Mouse (Mus musculus): ENCODE measurements around the gene Gm21488. TPM values are rescaled to one million over a fixed set of nuclear protein-coding genes. Genes with fewer than 3 reads are reported as not detected.
"Not testable (repeated sequence)": the region's sequence is repeated elsewhere in the genome, so short reads cannot be mapped to it uniquely, and the experiment has no call there.

Gene Gm21488
- polyA plus RNA-seq (2014; fragmentation: Nextera tagmentation; extraction: Ambion mirVana) = not detected in 2 replicates

DNA sequence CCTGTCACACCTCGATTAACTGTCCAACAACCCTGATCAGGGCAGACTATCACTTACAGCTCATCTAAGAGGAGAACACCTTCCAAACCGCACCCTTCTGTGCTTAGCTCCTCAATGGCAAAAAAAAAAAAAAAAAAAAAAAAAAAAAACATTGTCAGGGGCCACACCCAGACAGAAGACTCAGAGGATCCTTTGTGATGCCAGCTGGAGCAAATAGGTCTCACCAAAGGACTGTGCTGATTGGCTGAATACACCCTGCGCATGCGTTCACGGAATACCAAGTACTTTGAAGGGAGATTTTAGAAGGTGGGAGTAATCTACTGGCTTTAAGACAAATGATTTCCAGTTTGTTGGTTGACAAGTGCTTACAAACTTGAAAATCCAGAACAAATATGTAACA is at the start of gene Gm21488:
TSS of gene Gm21488 (minus strand) at position 101 of the 400 bp plus-strand sequence.
- not testable (repeated sequence) for H3K36me3 ChIP-seq (ENCODE audit: control insufficient read depth, insufficient read depth, low read length); ATAC-seq (ENCODE audit: low FRiP score, low TSS enrichment); H3K9me3 ChIP-seq (ENCODE audit: control insufficient read depth, low read length); H3K27ac ChIP-seq (ENCODE audit: low read depth, low read length); H3K4me2 ChIP-seq (replicated peaks; ENCODE audit: low read depth, low read length); H3K4me3 ChIP-seq (ENCODE audit: low read length); H3K27me3 ChIP-seq (ENCODE audit: control insufficient read depth, insufficient read depth, low read length); H3K9ac ChIP-seq (ENCODE audit: low read depth, low read length); H3K4me1 ChIP-seq (ENCODE audit: control insufficient read depth, insufficient read depth, low read length)
- WGBS = no CpG with 5 or more reads among the region's 5 CpGs
